ENCODE assay signal across 7 mouse cellular contexts in genomic region chr11:3289302-3289802, GRCm38 (mm10). TPM values are rescaled to one million over a fixed set of nuclear protein-coding genes. Genes with fewer than 3 reads are reported as not detected.
DNase-seq lines count a peak whose midpoint lies in the region; ATAC-seq and TF ChIP-seq lines count a peak whose summit lies in the region.

No protein-coding gene starts in this region.

- peak; percentile 35 for ATAC-seq in activated CD4-positive, CD25-positive, alpha-beta regulatory T cell, adult 4 months
- ATAC-seq in intestine, embryonic 15.5 days = peak; percentile 80
- peak; percentile 88 for ATAC-seq in limb, embryonic 11.5 days (ENCODE audit: insufficient number of reproducible peaks, low FRiP score, low TSS enrichment, low read depth)

- under 1% methylated on average over 34 of the region's 40 CpGs for WGBS in intestine, embryonic 15.5 days
- WGBS in limb, embryonic 11.5 days = 0% methylated on average over 32 of the region's 40 CpGs
- WGBS in midbrain, embryonic 10.5 days = 2% methylated on average over 29 of the region's 40 CpGs

- peaks cover 4% of the 10 kb centered on the region; the same call in 1 of the 2 replicates for H3K4me1 ChIP-seq in cortical plate, adult 2 months (ENCODE audit: control insufficient read depth, insufficient read depth, low read length)
- peaks cover 30% of the 10 kb centered on the region for H3K4me1 ChIP-seq in intestine, embryonic 15.5 days (replicated peaks)
- peaks cover 11% of the 10 kb centered on the region for H3K4me1 ChIP-seq in limb, embryonic 11.5 days (ENCODE audit: control insufficient read depth, insufficient read depth, low read length)
- peaks cover 43% of the 10 kb centered on the region for H3K4me1 ChIP-seq in midbrain, embryonic 10.5 days

- peaks cover 8% of the 10 kb centered on the region; the same call in 1 of the 2 replicates for H3K36me3 ChIP-seq in intestine, embryonic 15.5 days
- H3K36me3 ChIP-seq in limb, embryonic 11.5 days (ENCODE audit: control insufficient read depth, insufficient read depth, low read length) = peaks cover 14% of the 10 kb centered on the region
- H3K36me3 ChIP-seq in midbrain, embryonic 10.5 days = peaks cover 28% of the 10 kb centered on the region

- no peak for TF ChIP-seq POLR2A in cortical plate, adult 2 months (IDR thresholded peaks at IDR 0.05; ENCODE audit: extremely low read depth, insufficient read depth, low read length)

- intact Hi-C loops in gastrocnemius, postnatal 14 days (cut with DNase I; ENCODE audit: low total_unique reads) = no loop called here

- peak; percentile 81 for DNase-seq in gastrocnemius, postnatal 14 days
- DNase-seq in limb, embryonic 11.5 days (ENCODE audit: low spot score) = peak; percentile 89
- peak; percentile 95 for DNase-seq in midbrain, embryonic 10.5 days (ENCODE audit: low spot score)
- peak; percentile 71 for DNase-seq in skeletal muscle tissue, adult 2 months (ENCODE audit: low read depth, low spot score)

- H3K27ac ChIP-seq in cortical plate, adult 2 months (ENCODE audit: insufficient read depth, low read length) = peak overlapping the region; percentile 100
- peak overlapping the region; percentile 100 for H3K27ac ChIP-seq in intestine, embryonic 15.5 days
- H3K27ac ChIP-seq in limb, embryonic 11.5 days (replicated peaks; ENCODE audit: low read depth, low read length) = peak overlapping the region; percentile 99
- H3K27ac ChIP-seq in midbrain, embryonic 10.5 days (replicated peaks) = peak overlapping the region; percentile 100

- H3K27me3 ChIP-seq in intestine, embryonic 15.5 days (replicated peaks) = no peaks in the 10 kb centered on the region
- no peaks in the 10 kb centered on the region for H3K27me3 ChIP-seq in limb, embryonic 11.5 days (ENCODE audit: control insufficient read depth, insufficient read depth, low read length)
- H3K27me3 ChIP-seq in midbrain, embryonic 10.5 days (ENCODE audit: low read depth, poor library complexity, severe bottlenecking) = no peaks in the 10 kb centered on the region

- TF ChIP-seq CTCF in cortical plate, adult 2 months (IDR thresholded peaks at IDR 0.05; ENCODE audit: extremely low read depth, insufficient read depth, low read length) = no peak

- H3K4me3 ChIP-seq in cortical plate, adult 2 months (ENCODE audit: insufficient read depth, low read length) = peak overlapping the region; percentile 83
- H3K4me3 ChIP-seq in intestine, embryonic 15.5 days (replicated peaks) = peak overlapping the region; percentile 88
- peak overlapping the region; percentile 91 for H3K4me3 ChIP-seq in limb, embryonic 11.5 days (ENCODE audit: low read depth, low read length)
- H3K4me3 ChIP-seq in midbrain, embryonic 10.5 days = peak overlapping the region; percentile 95

- no peaks in the 10 kb centered on the region for H3K9me3 ChIP-seq in intestine, embryonic 15.5 days
- no peaks in the 10 kb centered on the region for H3K9me3 ChIP-seq in limb, embryonic 11.5 days (ENCODE audit: control insufficient read depth, low read length)
- no peaks in the 10 kb centered on the region; the same call in 1 of the 2 replicates for H3K9me3 ChIP-seq in midbrain, embryonic 10.5 days (replicated peaks)

- H3K4me2 ChIP-seq in intestine, embryonic 15.5 days (replicated peaks) = peak overlapping the region; percentile 98
- H3K4me2 ChIP-seq in limb, embryonic 11.5 days (ENCODE audit: low read depth, severe bottlenecking) = peak overlapping the region; percentile 100

- H3K9ac ChIP-seq in intestine, embryonic 15.5 days = peak overlapping the region; percentile 98
- peak overlapping the region; percentile 100 for H3K9ac ChIP-seq in limb, embryonic 11.5 days (ENCODE audit: low read length)

RNA-seq across cellular contexts. Expression of gene Patz1, which starts 0.7 kb away (rescaled TPM):
- polyA plus RNA-seq in activated CD4-positive, CD25-positive, alpha-beta regulatory T cell, adult 4 months (2017; shearing (Covaris generic)) = 10 to 100 TPM; 13.3 to 15.6 TPM
- 29.0 and 30.1 TPM in 2 replicates for polyA plus RNA-seq in cortical plate, adult 2 months (2012; rRNA removed)
- total RNA-seq in gastrocnemius, postnatal 14 days (2021) = 10 to 100 TPM; 11.8 to 12.8 TPM
- 34.2 and 36.1 TPM in 2 replicates for polyA plus RNA-seq in intestine, embryonic 15.5 days (2015; fragmentation: Nextera tagmentation; extraction: Ambion mirVana)
- polyA plus RNA-seq in limb, embryonic 11.5 days (2014; fragmentation: Nextera tagmentation; extraction: Ambion mirVana) = 64.6 and 72.3 TPM in 2 replicates
- polyA plus RNA-seq in midbrain, embryonic 10.5 days (2016; fragmentation: Nextera tagmentation; extraction: Ambion mirVana) = 112 and 122 TPM in 2 replicates

RNA-seq across cellular contexts. Expression of gene Drg1, which starts 23.1 kb away (rescaled TPM):
- 100 to 1,000 TPM; 166 to 178 TPM for polyA plus RNA-seq in activated CD4-positive, CD25-positive, alpha-beta regulatory T cell, adult 4 months (2017; shearing (Covaris generic))
- 77.1 and 88.5 TPM in 2 replicates for polyA plus RNA-seq in cortical plate, adult 2 months (2012; rRNA removed)
- 10 to 100 TPM; 38.9 to 40.4 TPM for total RNA-seq in gastrocnemius, postnatal 14 days (2021)
- polyA plus RNA-seq in intestine, embryonic 15.5 days (2015; fragmentation: Nextera tagmentation; extraction: Ambion mirVana) = 209 and 211 TPM in 2 replicates
- polyA plus RNA-seq in limb, embryonic 11.5 days (2014; fragmentation: Nextera tagmentation; extraction: Ambion mirVana) = 245 and 249 TPM in 2 replicates
- 342 and 344 TPM in 2 replicates for polyA plus RNA-seq in midbrain, embryonic 10.5 days (2016; fragmentation: Nextera tagmentation; extraction: Ambion mirVana)

RNA-seq across cellular contexts. Expression of gene Pik3ip1, which starts 40.8 kb away (rescaled TPM):
- polyA plus RNA-seq in activated CD4-positive, CD25-positive, alpha-beta regulatory T cell, adult 4 months (2017; shearing (Covaris generic)) = 10 to 100 TPM; 32.9 to 53.5 TPM
- 41.3 and 42.6 TPM in 2 replicates for polyA plus RNA-seq in cortical plate, adult 2 months (2012; rRNA removed)
- 10 to 100 TPM; 10.4 to 13.0 TPM for total RNA-seq in gastrocnemius, postnatal 14 days (2021)
- 8.5 and 8.7 TPM in 2 replicates for polyA plus RNA-seq in intestine, embryonic 15.5 days (2015; fragmentation: Nextera tagmentation; extraction: Ambion mirVana)
- polyA plus RNA-seq in limb, embryonic 11.5 days (2014; fragmentation: Nextera tagmentation; extraction: Ambion mirVana) = 10.2 and 11.5 TPM in 2 replicates
- 7.4 and 13.0 TPM in 2 replicates for polyA plus RNA-seq in midbrain, embryonic 10.5 days (2016; fragmentation: Nextera tagmentation; extraction: Ambion mirVana)

Comparison
In these comparisons a context has a peak if more than half of its experiments do, and no peak if none do; other contexts are left out.
1. Peak in every context shown above with its lines: DNase-seq, ATAC-seq, H3K4me3 ChIP-seq and H3K27ac ChIP-seq.
2. ATAC-seq: peak in every context shown above with its lines; median percentile 88 in limb, embryonic 11.5 days; 80 in intestine, embryonic 15.5 days; 35 in activated CD4-positive, CD25-positive, alpha-beta regulatory T cell, adult 4 months.